Mouse (Mus musculus): ENCODE measurements at regions not wholly inside any gene's neighbourhood (a gene's known extent, or its start where the extent isn't known, plus 50 kb on each side); places are given as distances from the start of the nearest gene placed in this dataset.
A peak's percentile ranks its signal among the peaks of the same experiment; 100 is the strongest.

DNA sequence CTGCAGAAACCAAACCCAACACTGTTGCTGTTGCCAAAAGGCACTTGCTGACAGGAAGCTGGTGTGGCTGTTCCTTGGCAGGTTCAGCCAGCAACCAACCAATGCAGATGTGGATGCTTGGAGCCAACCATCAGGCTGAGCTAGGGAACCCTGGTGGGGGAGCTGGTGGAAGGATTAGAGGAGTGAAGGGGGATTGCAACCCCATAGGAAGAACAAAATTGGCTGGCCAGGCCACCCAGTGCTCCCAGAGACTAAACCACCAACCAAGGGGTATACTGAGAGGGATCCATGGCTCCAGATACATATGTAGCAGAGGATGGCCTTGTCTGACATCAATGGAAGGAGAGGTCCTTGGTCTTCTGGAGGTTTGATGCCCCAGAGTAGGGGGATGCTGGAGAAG is 218.5 kb downstream of the Rchy1 start:
- Histone ChIP-seq H3K36me3 (replicated peaks; ENCODE audit: control insufficient read depth, insufficient read depth) (no peaks in the 10 kb centered on the region), H3K9ac (no peak overlapping the region), H3K9me3 (ENCODE audit: control insufficient read depth, low read length) (no peaks in the 10 kb centered on the region), H3K4me3 (replicated peaks; ENCODE audit: low read length) (no peak overlapping the region), H3K27me3 (ENCODE audit: control insufficient read depth, insufficient read depth, low read length) (no peaks in the 10 kb centered on the region), H3K4me1 (replicated peaks; ENCODE audit: control insufficient read depth, insufficient read depth, low read length) (no peaks in the 10 kb centered on the region), H3K27ac (no peak overlapping the region), H3K4me2 (replicated peaks) (no peak overlapping the region)
- DNase-seq (ENCODE audit: low spot score) (no peak), ATAC-seq (ENCODE audit: low FRiP score) (no peak)

DNA sequence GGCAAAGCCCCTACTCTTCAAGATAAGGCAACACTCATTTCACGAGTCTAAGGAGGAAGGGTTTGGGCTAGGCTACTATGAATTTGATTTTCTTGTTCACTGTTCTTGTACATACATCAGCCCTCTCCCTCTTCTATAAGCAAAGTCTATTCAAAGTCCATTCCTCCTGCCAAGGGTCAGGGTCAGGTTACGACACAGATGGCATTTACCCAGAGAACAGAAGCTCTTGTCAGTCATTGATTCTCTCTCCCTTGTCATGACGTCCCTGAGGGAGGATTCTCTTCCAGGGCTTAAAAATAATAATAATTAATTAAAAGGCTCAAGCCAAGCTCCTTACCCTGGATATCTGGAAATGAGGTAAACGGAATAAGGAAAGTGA is 222.7 kb downstream of the Rchy1 start:
- DNase-seq (ENCODE audit: low spot score) (no peak), ATAC-seq (ENCODE audit: low FRiP score) (no peak)
- Histone ChIP-seq H3K36me3 (replicated peaks; ENCODE audit: control insufficient read depth, insufficient read depth) (no peaks in the 10 kb centered on the region), H3K4me1 (replicated peaks; ENCODE audit: control insufficient read depth, insufficient read depth, low read length) (no peaks in the 10 kb centered on the region), H3K4me2 (replicated peaks) (no peak overlapping the region), H3K27me3 (ENCODE audit: control insufficient read depth, insufficient read depth, low read length) (no peaks in the 10 kb centered on the region), H3K27ac (no peak overlapping the region), H3K9me3 (ENCODE audit: control insufficient read depth, low read length) (no peaks in the 10 kb centered on the region), H3K4me3 (replicated peaks; ENCODE audit: low read length) (no peak overlapping the region), H3K9ac (no peak overlapping the region)
- 38% methylated on average over 4 of the region's 4 CpGs for WGBS

DNA sequence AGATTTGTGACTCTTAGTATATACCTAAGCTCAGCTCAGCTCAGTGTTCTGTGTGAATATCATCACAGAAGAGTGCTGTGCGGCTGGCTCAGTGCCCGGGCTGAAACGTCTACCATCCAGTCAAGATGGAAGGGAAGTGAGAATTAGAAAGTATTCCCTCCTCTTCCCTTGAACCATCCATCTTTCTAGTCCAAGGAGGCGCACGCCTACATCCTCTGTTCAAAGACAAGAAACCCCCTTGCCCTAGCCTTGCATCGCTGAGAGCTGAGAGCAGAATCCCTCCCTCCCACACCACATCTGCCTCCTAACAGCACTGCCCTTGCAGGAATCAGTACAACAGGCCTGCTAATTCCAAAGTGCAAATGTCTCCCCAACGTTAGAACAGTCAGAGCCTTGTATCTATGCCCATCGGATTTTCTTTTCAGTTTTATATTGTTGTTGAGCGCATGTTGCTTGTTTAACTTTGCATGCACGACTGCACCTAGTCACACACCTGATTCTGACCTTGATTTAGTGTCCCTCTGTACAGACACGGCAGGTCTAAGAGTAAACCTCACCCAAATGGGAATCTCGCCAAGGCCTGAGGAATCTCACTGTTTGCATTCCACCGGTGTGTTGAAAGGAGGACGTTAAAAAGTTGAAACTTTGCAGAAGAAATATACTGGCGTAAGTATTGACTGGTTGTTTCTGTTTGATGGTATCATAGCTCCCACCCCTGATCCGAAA is 222.2 kb downstream of the Parm1 start:
- 72% methylated on average over 16 of the region's 16 CpGs for WGBS
- no peak overlapping the region for H3K9ac ChIP-seq
- DNase-seq (ENCODE audit: low spot score), result no peak
- H3K4me2 ChIP-seq (replicated peaks), result no peak overlapping the region
- no peaks in the 10 kb centered on the region for H3K27me3 ChIP-seq (ENCODE audit: control insufficient read depth, insufficient read depth, low read length)
- no peak overlapping the region for H3K27ac ChIP-seq
- no peaks in the 10 kb centered on the region for H3K36me3 ChIP-seq (replicated peaks; ENCODE audit: control insufficient read depth, insufficient read depth)
- H3K4me3 ChIP-seq (replicated peaks; ENCODE audit: low read length), result no peak overlapping the region
- H3K4me1 ChIP-seq (replicated peaks; ENCODE audit: control insufficient read depth, insufficient read depth, low read length), result no peaks in the 10 kb centered on the region
- no peaks in the 10 kb centered on the region for H3K9me3 ChIP-seq (ENCODE audit: control insufficient read depth, low read length)
- no peak for ATAC-seq (ENCODE audit: low FRiP score)

DNA sequence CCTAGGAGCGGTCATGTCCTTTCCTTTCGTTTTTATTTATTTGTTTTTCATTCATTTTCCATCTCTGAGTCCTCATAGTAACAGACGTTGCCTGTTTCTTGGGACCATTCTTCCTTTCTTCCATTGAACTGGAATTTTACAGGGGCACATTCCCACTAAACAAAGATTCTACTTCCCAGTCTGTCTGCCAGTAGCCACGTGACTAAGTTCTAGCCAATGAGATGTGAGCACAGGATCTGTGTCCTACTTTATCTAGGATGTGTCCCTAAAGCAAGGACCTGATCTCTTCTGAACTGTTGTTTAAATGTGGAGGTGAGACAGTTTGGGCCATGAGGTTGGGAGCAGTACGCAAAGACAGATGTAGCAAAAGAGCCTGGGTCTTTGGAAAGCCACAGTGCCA is 214.6 kb downstream of the Parm1 start:
- H3K4me3 ChIP-seq (replicated peaks; ENCODE audit: low read length), result no peak overlapping the region
- no peaks in the 10 kb centered on the region for H3K36me3 ChIP-seq (replicated peaks; ENCODE audit: control insufficient read depth, insufficient read depth)
- no peak overlapping the region for H3K4me2 ChIP-seq (replicated peaks)
- ATAC-seq (ENCODE audit: low FRiP score) (no peak), DNase-seq (ENCODE audit: low spot score) (no peak)
- H3K9ac ChIP-seq, result no peak overlapping the region
- 91% methylated on average over 5 of the region's 5 CpGs for WGBS
- no peaks in the 10 kb centered on the region for H3K9me3 ChIP-seq (ENCODE audit: control insufficient read depth, low read length)
- no peak overlapping the region for H3K27ac ChIP-seq
- no peaks in the 10 kb centered on the region for H3K27me3 ChIP-seq (ENCODE audit: control insufficient read depth, insufficient read depth, low read length)
- H3K4me1 ChIP-seq (replicated peaks; ENCODE audit: control insufficient read depth, insufficient read depth, low read length), result no peaks in the 10 kb centered on the region

DNA sequence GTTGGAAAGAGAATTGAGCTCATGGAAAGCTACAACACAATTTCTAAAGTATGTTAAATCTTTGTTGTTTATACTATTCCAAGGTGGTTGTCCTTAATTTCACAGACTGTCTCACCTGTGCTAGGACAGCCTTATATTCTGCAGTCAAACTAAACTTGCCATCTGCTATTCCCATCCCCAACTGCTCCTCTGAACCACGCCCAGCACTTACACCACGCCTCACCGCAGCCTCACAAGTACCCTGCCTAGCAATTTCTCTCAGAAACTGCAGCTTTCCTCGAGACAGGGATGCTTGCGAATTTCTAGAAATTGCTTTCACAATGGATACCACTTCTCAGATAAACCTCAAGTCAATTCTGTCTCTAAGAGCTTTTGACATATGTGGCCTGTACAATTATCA is 213.7 kb downstream of the Parm1 start:
- Histone ChIP-seq H3K9ac (no peak overlapping the region), H3K27ac (no peak overlapping the region)
- no peak for ATAC-seq (ENCODE audit: low FRiP score)

DNA sequence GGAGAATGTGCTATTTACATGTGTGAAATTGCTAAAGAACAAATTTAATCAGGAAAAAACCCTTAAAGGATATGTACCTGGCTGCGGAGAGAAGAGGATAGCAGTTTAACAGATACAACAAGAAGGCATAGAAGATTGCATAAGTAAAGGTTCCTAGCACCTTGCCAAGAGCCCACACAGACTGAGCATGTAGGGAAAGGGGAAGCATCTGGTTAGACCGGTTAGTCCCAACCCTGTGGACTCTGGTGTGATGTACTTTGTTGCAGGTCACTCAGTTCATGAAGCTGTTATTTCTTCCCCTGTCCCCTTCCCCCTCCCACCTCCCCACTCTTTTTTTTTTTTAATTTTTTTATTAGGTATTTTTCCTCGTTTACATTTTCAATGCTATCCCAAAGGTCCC is 212.5 kb downstream of the Parm1 start:
- Histone ChIP-seq H3K9ac (no peak overlapping the region), H3K9me3 (ENCODE audit: control insufficient read depth, low read length) (no peaks in the 10 kb centered on the region), H3K4me1 (replicated peaks; ENCODE audit: control insufficient read depth, insufficient read depth, low read length) (no peaks in the 10 kb centered on the region), H3K27me3 (ENCODE audit: control insufficient read depth, insufficient read depth, low read length) (no peaks in the 10 kb centered on the region), H3K4me3 (replicated peaks; ENCODE audit: low read length) (no peak overlapping the region), H3K27ac (no peak overlapping the region), H3K36me3 (replicated peaks; ENCODE audit: control insufficient read depth, insufficient read depth) (no peaks in the 10 kb centered on the region), H3K4me2 (replicated peaks) (no peak overlapping the region)
- ATAC-seq (ENCODE audit: low FRiP score) (no peak), DNase-seq (ENCODE audit: low spot score) (no peak)
- WGBS, result 53% methylated on average over 3 of the region's 3 CpGs

More for the DNA sequence above, 213.7 kb downstream of the Parm1 start:
- no peaks in the 10 kb centered on the region for H3K36me3 ChIP-seq (replicated peaks; ENCODE audit: control insufficient read depth, insufficient read depth)
- no peaks in the 10 kb centered on the region for H3K4me1 ChIP-seq (replicated peaks; ENCODE audit: control insufficient read depth, insufficient read depth, low read length)
- WGBS, result 82% methylated on average over 5 of the region's 5 CpGs
- H3K4me3 ChIP-seq (replicated peaks; ENCODE audit: low read length), result no peak overlapping the region
- no peaks in the 10 kb centered on the region for H3K27me3 ChIP-seq (ENCODE audit: control insufficient read depth, insufficient read depth, low read length)
- H3K9me3 ChIP-seq (ENCODE audit: control insufficient read depth, low read length), result no peaks in the 10 kb centered on the region
- H3K4me2 ChIP-seq (replicated peaks), result no peak overlapping the region
- no peak for DNase-seq (ENCODE audit: low spot score)

DNA sequence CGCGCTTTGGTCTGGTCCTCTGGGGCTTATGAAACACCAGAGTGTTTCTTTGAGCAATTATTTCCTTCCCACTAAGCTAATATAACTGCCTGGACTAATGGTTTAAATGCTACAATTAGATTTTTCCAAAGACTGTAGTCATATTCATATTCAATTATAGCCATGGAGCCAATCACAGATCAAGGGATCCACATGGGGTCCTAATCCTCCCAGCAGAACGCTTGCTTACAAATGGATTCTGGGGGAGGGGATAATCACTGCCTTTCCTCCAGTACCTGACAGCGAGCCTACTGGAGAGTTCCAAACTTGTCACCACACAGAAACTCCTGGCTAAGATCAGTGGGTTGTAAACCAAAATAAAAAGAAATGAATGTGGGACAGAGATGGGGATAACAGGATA is 212.0 kb downstream of the Parm1 start:
- ATAC-seq (ENCODE audit: low FRiP score) (peak; percentile 40), DNase-seq (ENCODE audit: low spot score) (no peak)
- Histone ChIP-seq H3K4me2 (replicated peaks) (no peak overlapping the region), H3K4me1 (replicated peaks; ENCODE audit: control insufficient read depth, insufficient read depth, low read length) (no peaks in the 10 kb centered on the region), H3K27me3 (ENCODE audit: control insufficient read depth, insufficient read depth, low read length) (no peaks in the 10 kb centered on the region), H3K9me3 (ENCODE audit: control insufficient read depth, low read length) (no peaks in the 10 kb centered on the region), H3K9ac (no peak overlapping the region), H3K27ac (no peak overlapping the region), H3K4me3 (replicated peaks; ENCODE audit: low read length) (no peak overlapping the region), H3K36me3 (replicated peaks; ENCODE audit: control insufficient read depth, insufficient read depth) (no peaks in the 10 kb centered on the region)
- WGBS, result 43% methylated on average over 4 of the region's 4 CpGs

DNA sequence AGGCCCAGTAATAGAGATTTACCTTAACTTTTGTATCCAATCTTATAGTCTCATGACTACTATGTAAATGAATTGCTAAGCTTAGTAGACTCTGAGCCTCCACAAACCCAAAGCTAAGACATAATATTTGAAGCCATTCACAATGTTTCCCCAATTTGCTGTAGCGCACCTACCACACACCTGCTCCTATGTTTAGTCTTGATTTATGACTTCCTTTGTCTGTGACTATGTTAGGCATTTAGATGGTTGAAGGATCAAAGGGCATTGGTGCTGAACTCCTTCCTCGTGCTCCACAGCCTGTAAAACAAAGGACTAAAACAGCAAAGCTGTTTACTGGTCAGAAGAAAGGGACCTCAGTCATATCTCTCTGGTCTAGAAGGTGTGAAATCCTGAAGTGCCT is 210.0 kb downstream of the Parm1 start:
- Histone ChIP-seq H3K4me2 (replicated peaks) (no peak overlapping the region), H3K36me3 (replicated peaks; ENCODE audit: control insufficient read depth, insufficient read depth) (no peaks in the 10 kb centered on the region), H3K9me3 (ENCODE audit: control insufficient read depth, low read length) (no peaks in the 10 kb centered on the region), H3K27me3 (ENCODE audit: control insufficient read depth, insufficient read depth, low read length) (no peaks in the 10 kb centered on the region), H3K9ac (no peak overlapping the region), H3K4me1 (replicated peaks; ENCODE audit: control insufficient read depth, insufficient read depth, low read length) (0 out of 2 replicates have a peak, but pooled peaks cover 3% of the 10 kb centered on the region), H3K27ac (no peak overlapping the region), H3K4me3 (replicated peaks; ENCODE audit: low read length) (no peak overlapping the region)
- ATAC-seq (ENCODE audit: low FRiP score), result no peak
- DNase-seq (ENCODE audit: low spot score), result no peak
- 51% methylated on average over 2 of the region's 2 CpGs for WGBS

DNA sequence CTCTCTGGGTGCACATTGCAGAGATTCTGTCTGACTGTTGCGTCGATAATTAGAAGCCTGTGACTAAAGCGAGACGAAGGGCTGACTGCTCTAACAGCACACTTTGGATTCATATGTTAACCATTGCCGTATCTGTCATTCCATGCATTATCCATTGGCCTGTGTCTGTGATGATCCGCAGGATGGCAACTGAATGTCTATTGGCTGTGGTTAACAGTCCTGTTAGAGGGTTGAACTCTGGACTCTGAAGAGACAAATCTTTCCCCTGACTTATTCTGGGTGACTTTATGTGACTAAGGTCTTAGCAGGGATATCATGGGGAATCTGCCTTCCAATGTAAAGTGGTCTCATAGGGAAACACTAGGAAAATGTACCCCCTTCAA is 208.7 kb downstream of the Parm1 start:
- 71% methylated on average over 6 of the region's 6 CpGs for WGBS

More for the DNA sequence above, 208.7 kb downstream of the Parm1 start:
- Histone ChIP-seq H3K9me3 (ENCODE audit: control insufficient read depth, low read length) (no peaks in the 10 kb centered on the region), H3K4me1 (replicated peaks; ENCODE audit: control insufficient read depth, insufficient read depth, low read length) (0 out of 2 replicates have a peak, but pooled peaks cover 5% of the 10 kb centered on the region), H3K27ac (no peak overlapping the region), H3K36me3 (replicated peaks; ENCODE audit: control insufficient read depth, insufficient read depth) (no peaks in the 10 kb centered on the region), H3K27me3 (ENCODE audit: control insufficient read depth, insufficient read depth, low read length) (no peaks in the 10 kb centered on the region), H3K4me3 (replicated peaks; ENCODE audit: low read length) (no peak overlapping the region), H3K4me2 (replicated peaks) (no peak overlapping the region), H3K9ac (no peak overlapping the region)
- DNase-seq (ENCODE audit: low spot score) (no peak), ATAC-seq (ENCODE audit: low FRiP score) (no peak)

Measured in hindbrain, embryonic 14.5 days (tissue).